Mouse (Mus musculus) liver, adult 2 months (tissue): ENCODE data around the gene Oat. TPM values are rescaled to one million over a fixed set of nuclear protein-coding genes. Genes with fewer than 3 reads are reported as not detected.
A peak's percentile ranks its signal among the peaks of the same experiment; 100 is the strongest.

Experiments used
- DNase-seq: peaks from one replicate; pipeline ENCODE4 v3.0.0-alpha.2; 2011; ENCODE audit warnings: low read depth, low spot score; ENCODE audit errors: extremely low read depth
- H3K27ac ChIP-seq: fragments of 200-500 bp; replicated peaks from 2 replicates; pipeline ENCODE4 v1.5.1; 2012; ENCODE audit warnings: low read depth, mild to moderate bottlenecking, control low read depth, inconsistent platforms, low read length; ENCODE audit not compliant: insufficient read depth
- H3K27me3 ChIP-seq: fragments of 200-500 bp; 2 replicates; pipeline ENCODE4 v1.6.1; 2012; ENCODE audit warnings: mild to moderate bottlenecking, moderate library complexity, low read length, inconsistent platforms; ENCODE audit not compliant: control insufficient read depth, insufficient read depth
- H3K36me3 ChIP-seq: fragments of 200-500 bp; 2 replicates; pipeline ENCODE4 v1.6.1; 2012; ENCODE audit warnings: low read length, inconsistent platforms; ENCODE audit not compliant: control insufficient read depth, insufficient read depth
- H3K4me1 ChIP-seq: fragments of 200-500 bp; 2 replicates; pipeline ENCODE4 v1.6.1; 2011; ENCODE audit warnings: low read length; ENCODE audit not compliant: control insufficient read depth, insufficient read depth
- H3K4me3 ChIP-seq: fragments of 200-500 bp; 2 replicates; pipeline ENCODE4 v1.5.1; 2011; ENCODE audit warnings: low read depth, mild to moderate bottlenecking, control low read depth, low read length, moderate library complexity; ENCODE audit not compliant: insufficient read depth
- H3K79me2 ChIP-seq: fragments of 200-500 bp; 2 replicates; pipeline ENCODE4 v1.6.1; 2012; ENCODE audit warnings: inconsistent platforms, mild to moderate bottlenecking, low read length, moderate library complexity; ENCODE audit not compliant: control insufficient read depth, insufficient read depth
- H3K9ac ChIP-seq: fragments of 200-500 bp; 2 replicates; pipeline ENCODE4 v1.6.1; 2012; ENCODE audit warnings: low read depth, mild to moderate bottlenecking, control low read depth, inconsistent platforms, low read length
- CTCF ChIP-seq: fragments of 200-500 bp; IDR thresholded peaks from 2 replicates; pipeline ENCODE4 v1.5.1; 2011; ENCODE audit warnings: low read depth, low read length, control low read depth
- POLR2A ChIP-seq: fragments of 200-500 bp; IDR thresholded peaks from 2 replicates; pipeline ENCODE4 v1.6.1; 2011; ENCODE audit warnings: low read length, control low read depth; ENCODE audit not compliant: insufficient read depth; ENCODE audit errors: extremely low read depth
- WGBS: fragments of 180-500 bp; shearing (Covaris S2); methylation state at CpG from one replicate; pipeline ENCODE4 v1.1.7; 2018; 5-methylcytosine and 5-hydroxymethylcytosine counted together
- polyA plus RNA-seq: library from polyadenylated mRNA; depleted of rRNA; stranded (reverse); fragments of >200 nt; gene quantifications from 2 replicates; pipeline ENCODE4 v1.2.3, GENCODE M21; 2012; rRNA removed
- total RNA-seq: library from RNA; depleted of rRNA; stranded (reverse); fragments of >200 nt; gene quantifications from 2 replicates; pipeline ENCODE4 v1.2.3, GENCODE M21; 2014; rRNA removed

Oat gene
- total RNA-seq (1,118 and 1,626 TPM in 2 replicates), polyA plus RNA-seq (1,069 and 1,820 TPM in 2 replicates)

- TF ChIP-seq CTCF (no peak), POLR2A (peak; percentile 95)
- Histone ChIP-seq H3K4me1 (peaks cover 11% of the 10 kb centered on the region), H3K79me2 (no peaks in the 10 kb centered on the region), H3K36me3 (no peaks in the 10 kb centered on the region), H3K27me3 (no peaks in the 10 kb centered on the region), H3K4me3 (peak within 1 kb of the TSS; percentile 89), H3K27ac (peak within 1 kb of the TSS; percentile 76), H3K9ac (peak within 1 kb of the TSS; percentile 93)
- peak; percentile 84 for DNase-seq
- WGBS = 3% methylated on average over 49 of the region's 49 CpGs
These were observed at the start of gene Oat for GRCm38 (mm10) chr7:132576116-132576650. Oat (minus strand) TSS chr7:132576398.

DNA sequence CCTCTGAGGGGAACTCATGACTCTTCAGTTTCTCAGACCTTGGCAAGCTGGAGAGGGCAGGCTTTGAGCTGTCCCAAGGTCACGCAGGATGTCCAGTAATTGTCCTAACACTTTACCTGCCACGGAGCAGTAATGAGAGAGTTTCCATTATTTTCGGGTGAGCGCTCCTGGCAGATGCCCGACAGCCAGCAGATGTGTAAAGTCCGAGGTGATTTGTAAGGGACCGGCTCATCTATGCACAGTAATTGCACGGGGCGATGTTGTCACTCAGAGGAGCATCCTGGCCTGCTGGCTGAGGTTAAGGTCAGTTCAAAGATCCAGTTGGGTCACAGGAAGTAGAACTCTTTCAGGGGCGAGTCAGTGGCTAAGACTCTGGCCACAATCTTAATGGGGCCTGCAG is 48.0 kb upstream of the Oat start:
- Histone ChIP-seq H3K27me3 (no peaks in the 10 kb centered on the region), H3K27ac (no peak overlapping the region), H3K9ac (no peak overlapping the region), H3K79me2 (no peaks in the 10 kb centered on the region), H3K4me1 (no peaks in the 10 kb centered on the region; the same call in 1 of the 2 replicates), H3K4me3 (no peak overlapping the region), H3K36me3 (no peaks in the 10 kb centered on the region)
- TF ChIP-seq POLR2A (no peak), CTCF (no peak)
- WGBS = 74% methylated on average over 10 of the region's 10 CpGs
- peak; percentile 54 for DNase-seq

DNA sequence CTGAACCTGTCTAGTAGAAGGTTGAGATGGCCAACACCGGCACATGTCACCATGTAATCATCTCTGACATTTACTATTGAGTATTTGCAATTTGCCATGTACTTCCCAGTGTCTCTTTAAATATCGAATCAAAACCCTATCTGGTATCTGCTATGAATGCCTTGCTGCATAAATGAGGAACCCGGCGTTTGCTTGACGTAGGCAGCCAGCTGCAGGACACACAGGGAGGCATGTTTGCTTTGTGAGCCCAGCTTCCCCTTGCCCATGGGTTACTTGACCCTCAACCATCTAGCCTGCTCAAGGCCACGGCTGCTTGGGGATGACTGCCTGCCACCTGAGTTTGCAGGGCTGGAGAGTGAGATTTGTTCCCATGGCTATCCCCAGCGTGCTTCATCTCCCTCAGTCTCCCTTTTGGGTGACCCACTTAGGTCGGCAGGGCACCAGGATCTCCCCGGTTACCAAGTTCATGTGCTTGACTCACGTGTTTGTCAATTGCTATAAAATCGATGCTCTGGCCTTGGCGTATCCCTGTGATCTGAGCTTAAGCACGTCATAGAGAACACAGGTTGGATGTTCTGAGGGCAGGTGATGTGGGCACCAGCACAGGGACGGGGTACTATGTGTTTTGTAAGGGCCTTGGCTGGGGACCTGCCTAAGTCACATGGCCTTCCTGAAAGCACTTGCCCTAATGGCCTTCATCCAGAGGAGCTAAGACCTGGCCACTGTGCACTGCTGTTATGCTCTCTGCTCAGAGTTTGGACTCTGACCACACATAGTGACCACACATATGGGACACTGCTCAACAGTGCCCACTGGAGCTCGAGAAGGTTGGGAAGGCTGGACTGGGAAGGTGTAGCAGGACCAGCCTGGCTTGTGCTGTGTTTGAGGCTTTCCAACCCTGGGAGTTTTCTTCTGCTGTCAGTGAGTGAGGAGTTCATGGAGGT is 44.0 kb upstream of the Oat start:
- H3K27me3 ChIP-seq = no peaks in the 10 kb centered on the region
- peak; percentile 98 for DNase-seq
- peaks cover 11% of the 10 kb centered on the region for H3K4me1 ChIP-seq
- H3K4me3 ChIP-seq = no peak overlapping the region
- peak; percentile 47 for TF ChIP-seq CTCF
- no peak for TF ChIP-seq POLR2A
- no peaks in the 10 kb centered on the region for H3K36me3 ChIP-seq
- 55% methylated on average over 15 of the region's 15 CpGs for WGBS
- peak overlapping the region; percentile 3; the same call in 1 of the 2 replicates for H3K9ac ChIP-seq
- H3K79me2 ChIP-seq = no peaks in the 10 kb centered on the region
- peak overlapping the region; percentile 51 for H3K27ac ChIP-seq

DNA sequence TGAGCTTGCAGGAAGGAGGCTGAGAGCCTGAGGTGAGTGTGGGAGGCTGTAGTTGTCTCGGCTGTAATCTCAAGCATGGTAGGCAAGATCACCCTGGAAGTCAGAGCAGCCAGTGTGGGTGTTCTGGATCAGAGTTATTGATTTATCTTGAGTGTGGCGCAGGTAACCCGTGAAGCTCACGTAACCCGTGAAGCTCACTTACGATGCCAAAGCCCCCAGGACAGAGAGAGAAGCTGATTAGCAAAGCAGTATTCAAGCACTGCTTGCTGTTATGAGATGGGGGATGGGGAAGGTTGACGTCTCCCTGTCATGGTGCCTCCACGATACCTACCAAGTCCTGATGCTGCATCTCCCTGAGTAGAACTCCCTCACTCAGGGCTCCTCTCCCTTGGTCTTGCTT is 43.4 kb upstream of the Oat start:
- H3K4me3 ChIP-seq = no peak overlapping the region
- TF ChIP-seq CTCF (no peak), POLR2A (no peak)
- 80% methylated on average over 8 of the region's 8 CpGs for WGBS
- no peak overlapping the region for H3K27ac ChIP-seq
- no peak overlapping the region for H3K9ac ChIP-seq
- peaks cover 12% of the 10 kb centered on the region for H3K4me1 ChIP-seq
- no peaks in the 10 kb centered on the region for H3K27me3 ChIP-seq
- no peaks in the 10 kb centered on the region for H3K79me2 ChIP-seq
- no peaks in the 10 kb centered on the region for H3K36me3 ChIP-seq
- DNase-seq = peak; percentile 33

- WGBS = 54% methylated on average over 5 of the region's 5 CpGs
- no peaks in the 10 kb centered on the region for H3K36me3 ChIP-seq
- H3K27me3 ChIP-seq = no peaks in the 10 kb centered on the region
- H3K4me1 ChIP-seq = peaks cover 13% of the 10 kb centered on the region
- peak; percentile 91 for DNase-seq
- TF ChIP-seq POLR2A = no peak
- TF ChIP-seq CTCF = no peak
- peak overlapping the region; percentile 70 for H3K27ac ChIP-seq
- peaks cover under 1% of the 10 kb centered on the region; the same call in 1 of the 2 replicates for H3K79me2 ChIP-seq
- no peak overlapping the region for H3K4me3 ChIP-seq
- no peak overlapping the region for H3K9ac ChIP-seq
These were observed 40.9 kb upstream of the Oat start for GRCm38 (mm10) chr7:132617021-132617564.

DNA sequence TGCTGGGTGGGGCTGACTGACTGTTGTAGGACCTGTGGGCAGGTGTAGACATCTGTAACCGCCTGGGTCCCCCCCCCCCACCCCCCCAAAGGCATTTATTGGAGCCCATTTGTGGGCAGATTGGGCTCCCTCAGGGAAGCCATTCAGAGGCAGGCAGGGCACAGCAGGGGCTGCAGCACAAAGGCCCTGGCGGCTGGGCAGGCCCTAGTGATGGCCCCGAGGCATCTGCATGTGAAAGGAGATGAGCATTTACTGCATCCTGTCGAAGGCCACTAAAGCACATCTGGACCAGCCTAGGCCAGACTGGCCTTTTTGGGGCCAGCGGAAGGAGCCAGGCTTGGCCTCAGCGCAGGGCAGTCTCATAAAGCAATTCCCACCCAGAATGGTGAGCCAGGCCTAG is 40.2 kb upstream of the Oat start:
- no peaks in the 10 kb centered on the region for H3K27me3 ChIP-seq
- H3K79me2 ChIP-seq = peaks cover 2% of the 10 kb centered on the region; the same call in 1 of the 2 replicates
- H3K4me1 ChIP-seq = peaks cover 13% of the 10 kb centered on the region
- H3K4me3 ChIP-seq = no peak overlapping the region
- no peaks in the 10 kb centered on the region for H3K36me3 ChIP-seq
- 81% methylated on average over 6 of the region's 6 CpGs for WGBS
- no peak for DNase-seq
- H3K9ac ChIP-seq = no peak overlapping the region
- peak overlapping the region; percentile 70 for H3K27ac ChIP-seq
- TF ChIP-seq POLR2A (no peak), CTCF (no peak)
